Mouse (Mus musculus): ENCODE data around the gene Fmn2.

Gene Fmn2

DNA sequence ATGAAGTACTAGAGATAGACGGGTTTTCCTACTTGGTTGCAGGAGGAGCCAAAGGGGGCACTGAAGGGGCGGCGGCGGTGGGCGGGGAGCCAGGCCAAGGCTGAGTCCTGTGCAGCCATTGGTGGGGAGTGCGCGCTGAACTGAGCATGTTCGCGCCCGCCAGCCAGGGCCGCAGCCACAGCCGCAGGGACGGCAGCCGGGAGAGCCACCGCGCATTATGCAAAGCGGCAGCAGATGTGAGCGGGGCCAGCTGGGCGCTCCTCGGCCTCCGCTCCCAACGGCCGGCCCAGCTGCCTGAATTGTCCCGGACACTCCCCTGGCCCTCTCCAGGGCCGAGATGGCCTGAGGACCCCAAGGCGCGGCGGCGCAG lies at the start of gene Fmn2:
TSS of gene Fmn2 (plus strand) at position 165 of the 370 bp plus-strand sequence.
- peak; percentile 54 for DNase-seq

- DNase-seq = no peak
Observed at GRCm38 (mm10) chr1:174455100-174455499, 46.5 kb upstream of the Fmn2 start.

DNA sequence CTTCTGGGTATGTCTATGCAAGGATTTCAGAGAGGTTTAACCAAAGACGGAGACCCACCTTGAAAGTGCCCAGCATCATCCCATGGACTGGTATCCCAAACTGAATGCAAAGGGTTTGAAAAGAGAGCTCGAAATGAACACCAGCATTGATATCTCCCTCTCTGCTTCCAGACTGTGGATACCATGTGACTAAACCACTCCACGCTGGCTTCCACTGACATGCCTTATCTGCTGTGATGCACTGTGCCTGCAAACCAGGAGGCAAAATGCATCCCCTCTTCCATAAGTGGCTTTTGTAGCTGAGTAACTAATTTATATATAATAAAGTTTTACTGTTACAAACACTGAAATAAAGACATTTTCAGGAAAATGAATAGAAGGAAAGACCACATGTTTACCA lies 36.2 kb upstream of the Fmn2 start:
- DNase-seq = no peak

GRCm38 (mm10) chr1:174466240-174466639 lies 35.4 kb upstream of the Fmn2 start:
- DNase-seq = no peak

GRCm38 (mm10) chr1:174469736-174470135 lies 31.9 kb upstream of the Fmn2 start:
- DNase-seq = peak; percentile 12

GRCm38 (mm10) chr1:174482567-174482966 lies 19.1 kb upstream of the Fmn2 start:
- no peak for DNase-seq

DNA sequence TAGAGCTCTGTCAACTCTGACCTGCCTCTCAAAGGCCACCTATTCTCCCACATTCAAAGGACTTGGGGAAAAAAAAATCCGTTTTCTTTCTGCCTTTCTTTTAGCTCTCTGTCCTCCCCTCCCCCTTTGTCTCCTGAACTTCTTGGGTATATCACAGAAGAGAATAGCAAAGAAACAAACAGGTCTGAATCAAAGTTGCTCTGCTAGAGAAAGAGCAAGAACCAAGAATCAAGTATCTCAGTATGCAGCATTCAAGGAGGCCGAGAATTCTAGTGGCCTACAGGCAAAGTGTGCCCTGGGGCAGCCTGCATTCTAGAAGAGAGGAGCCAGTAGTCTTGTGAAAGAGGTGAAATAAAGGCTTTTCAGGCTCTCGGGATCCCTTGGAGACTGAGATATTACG lies 1.6 kb upstream of the Fmn2 start:
- no peak for DNase-seq

DNA sequence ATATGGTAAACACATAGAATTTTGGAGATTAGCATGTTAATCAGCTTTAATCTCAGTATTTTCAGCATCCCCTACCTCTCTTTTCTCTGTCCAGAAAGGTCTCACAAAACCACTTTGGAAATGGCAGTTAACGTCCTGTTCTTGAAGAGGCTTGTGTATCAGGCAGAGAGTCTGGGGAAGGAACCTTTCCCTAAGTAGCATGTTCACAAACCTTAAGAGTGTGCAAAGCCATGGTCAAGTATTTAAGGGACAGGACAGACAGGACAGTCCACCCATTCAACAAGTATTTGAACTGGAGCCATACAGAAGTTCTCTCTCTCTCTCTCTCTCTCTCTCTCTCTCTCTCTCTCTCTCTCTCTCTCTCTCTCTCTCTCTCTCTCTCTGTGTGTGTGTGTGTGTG lies 614 bp upstream of the Fmn2 start:
- no peak for DNase-seq

DNA sequence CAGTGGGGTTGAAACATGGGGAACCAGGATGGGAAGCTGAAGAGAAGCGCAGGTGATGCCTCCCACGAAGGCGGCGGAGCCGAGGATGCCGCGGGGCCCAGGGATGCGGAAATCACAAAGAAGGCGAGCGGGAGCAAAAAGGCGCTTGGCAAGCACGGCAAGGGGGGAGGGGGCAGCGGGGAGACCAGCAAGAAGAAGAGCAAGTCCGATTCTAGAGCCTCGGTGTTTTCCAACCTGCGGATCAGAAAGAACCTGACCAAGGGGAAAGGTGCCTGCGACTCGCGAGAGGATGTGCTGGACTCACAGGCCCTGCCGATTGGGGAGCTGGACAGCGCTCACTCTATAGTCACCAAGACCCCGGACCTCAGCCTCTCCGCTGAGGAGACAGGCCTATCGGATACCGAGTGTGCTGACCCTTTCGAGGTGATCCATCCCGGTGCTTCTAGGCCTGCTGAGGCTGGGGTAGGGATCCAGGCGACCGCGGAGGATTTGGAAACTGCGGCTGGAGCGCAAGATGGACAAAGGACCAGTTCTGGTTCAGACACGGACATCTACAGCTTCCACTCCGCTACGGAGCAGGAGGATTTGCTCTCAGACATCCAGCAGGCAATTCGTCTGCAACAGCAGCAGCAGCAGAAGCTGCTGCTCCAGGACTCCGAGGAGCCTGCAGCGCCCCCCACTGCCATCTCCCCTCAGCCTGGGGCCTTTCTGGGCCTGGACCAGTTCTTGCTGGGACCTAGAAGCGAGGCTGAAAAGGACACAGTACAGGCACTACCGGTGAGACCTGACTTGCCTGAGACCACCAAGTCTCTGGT lies 613 bp downstream of the Fmn2 start:
- DNase-seq = peak; percentile 4

GRCm38 (mm10) chr1:174502846-174503745 lies 1.5 kb downstream of the Fmn2 start:
- peak; percentile 15 for DNase-seq

GRCm38 (mm10) chr1:174508571-174509110 lies 7.0 kb downstream of the Fmn2 start:
- no peak for DNase-seq

DNA sequence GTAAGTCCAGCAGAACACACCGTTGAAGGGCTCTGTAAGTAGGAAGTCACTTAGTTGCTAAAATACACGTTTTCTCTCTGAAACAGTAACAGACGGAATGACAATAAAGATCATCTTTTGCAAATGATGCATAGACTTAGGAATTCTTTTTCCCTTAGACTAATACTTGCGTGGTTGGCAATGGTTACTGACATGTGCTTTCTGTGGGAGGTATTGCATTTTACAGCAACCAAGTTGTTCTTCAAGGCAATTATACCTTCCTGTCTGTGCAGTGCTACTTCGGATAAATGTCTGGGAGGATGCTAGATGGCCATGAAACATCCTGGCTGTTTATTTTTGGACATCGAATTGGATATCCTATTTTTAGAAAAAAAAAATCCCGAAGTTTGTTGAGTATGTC lies 11.8 kb downstream of the Fmn2 start:
- no peak for DNase-seq

DNA sequence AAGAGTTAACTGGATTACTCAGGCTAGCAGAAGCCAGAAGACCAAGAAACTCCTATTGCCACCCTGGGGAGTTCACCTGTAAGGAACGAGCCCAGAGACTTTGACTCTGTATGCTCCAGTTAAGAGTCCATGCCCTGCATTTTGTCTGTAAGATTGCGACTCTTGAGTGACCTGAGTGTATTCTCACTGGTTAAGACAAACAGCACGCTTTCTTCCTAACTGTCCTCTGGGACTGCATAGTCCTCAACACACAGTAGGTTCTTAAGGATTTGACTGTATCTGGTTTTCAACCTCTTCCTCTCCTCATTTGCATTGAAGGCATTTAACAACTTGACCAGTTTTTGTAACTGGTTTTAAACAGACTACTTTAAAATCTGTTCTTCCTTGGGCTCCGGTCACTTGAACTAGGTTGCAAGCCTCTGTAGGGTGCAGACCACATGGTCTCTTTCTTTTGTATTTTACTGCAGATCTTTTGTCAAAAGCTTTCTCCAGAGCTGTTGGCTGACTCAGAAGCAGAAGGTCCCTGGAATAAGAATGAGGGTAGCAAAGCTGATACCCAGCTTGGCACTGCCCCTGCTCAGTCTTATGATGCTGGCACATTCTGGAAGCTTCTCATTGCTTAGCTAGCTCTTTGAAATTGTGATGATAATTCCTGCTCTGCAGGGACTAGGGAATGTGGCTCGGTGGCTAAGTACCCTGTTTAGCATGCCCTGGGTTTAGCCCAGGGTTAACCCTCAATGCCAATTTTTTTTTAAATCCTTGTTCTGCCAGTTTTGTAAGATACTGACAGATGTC lies 20.5 kb downstream of the Fmn2 start:
- DNase-seq = no peak

- no peak for DNase-seq
Observed at GRCm38 (mm10) chr1:174522809-174523511, 21.3 kb downstream of the Fmn2 start.

DNA sequence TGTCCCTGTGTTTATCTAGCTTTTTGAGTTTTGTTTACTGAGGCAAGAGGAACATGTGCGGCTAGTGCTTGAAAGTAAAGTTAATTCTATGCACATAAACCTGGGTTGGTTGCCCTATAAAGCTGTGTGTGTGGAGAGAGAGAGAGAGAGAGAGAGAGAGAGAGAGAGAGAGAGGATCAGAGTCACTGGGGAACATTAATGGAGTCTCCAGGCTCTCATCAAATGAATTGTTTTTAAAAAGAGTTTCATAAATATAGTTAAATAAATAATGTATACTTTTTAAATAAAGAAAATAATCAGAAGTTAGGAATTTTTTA lies 21.8 kb downstream of the Fmn2 start:
- DNase-seq = no peak

DNA sequence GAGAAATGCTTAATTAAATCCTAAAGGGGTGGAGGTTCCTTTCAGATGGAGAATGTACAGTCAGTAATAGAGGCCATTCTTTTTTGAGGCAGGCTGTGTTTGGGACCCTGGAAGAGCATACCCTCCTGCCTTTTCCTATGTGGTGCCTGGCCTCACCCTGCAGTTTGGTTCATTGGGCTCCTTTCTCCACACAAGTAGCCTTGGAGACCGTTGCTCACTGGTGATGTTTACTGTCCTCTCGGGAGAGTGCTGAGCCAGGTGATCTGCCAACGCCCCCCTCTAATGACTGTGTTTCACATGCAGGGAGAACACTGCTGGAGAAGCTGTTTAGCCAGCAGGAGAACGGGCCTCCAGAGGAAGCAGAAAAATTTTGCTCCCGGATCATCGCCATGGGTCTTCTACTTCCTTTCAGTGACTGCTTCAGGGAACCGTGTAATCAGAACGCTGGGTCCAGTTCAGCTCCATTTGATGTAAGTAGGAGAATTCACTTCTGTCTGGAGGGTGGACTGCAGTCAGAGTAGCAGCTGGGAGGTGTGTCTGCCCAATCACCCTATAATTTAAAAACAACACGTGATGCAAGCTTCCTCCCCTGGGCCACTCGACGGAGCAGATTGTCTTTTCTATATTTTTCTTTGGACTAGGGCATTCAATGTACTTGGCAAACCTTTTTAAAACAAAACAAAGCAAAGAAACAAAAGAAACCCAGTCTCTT lies 35.3 kb downstream of the Fmn2 start:
- no peak for DNase-seq

GRCm38 (mm10) chr1:174537491-174537890 lies 35.9 kb downstream of the Fmn2 start:
- DNase-seq = no peak

- no peak for DNase-seq
Observed at GRCm38 (mm10) chr1:174548291-174548690, 46.7 kb downstream of the Fmn2 start.

- DNase-seq = peak; percentile 21
Observed at GRCm38 (mm10) chr1:174553272-174554007, 51.8 kb downstream of the Fmn2 start.

DNA sequence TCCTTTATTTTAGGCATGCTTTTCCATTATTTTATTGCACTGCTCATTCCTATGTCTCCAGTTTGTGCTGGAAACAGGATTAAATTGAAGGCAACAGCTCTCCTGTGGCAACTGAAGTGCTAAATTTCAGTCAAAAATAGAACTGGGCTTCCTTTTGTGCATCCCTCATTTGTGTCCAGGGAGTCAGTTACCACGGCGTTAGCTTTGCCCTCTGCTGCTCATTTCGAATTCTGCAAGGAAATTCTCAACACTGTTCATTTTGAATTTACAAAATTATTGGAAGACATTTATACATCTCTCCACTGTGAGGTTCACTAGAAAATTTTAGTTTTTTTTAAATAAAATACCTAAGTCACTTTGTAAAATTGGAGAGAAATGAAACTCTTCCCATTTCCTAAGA lies 53.8 kb downstream of the Fmn2 start:
- no peak for DNase-seq

DNA sequence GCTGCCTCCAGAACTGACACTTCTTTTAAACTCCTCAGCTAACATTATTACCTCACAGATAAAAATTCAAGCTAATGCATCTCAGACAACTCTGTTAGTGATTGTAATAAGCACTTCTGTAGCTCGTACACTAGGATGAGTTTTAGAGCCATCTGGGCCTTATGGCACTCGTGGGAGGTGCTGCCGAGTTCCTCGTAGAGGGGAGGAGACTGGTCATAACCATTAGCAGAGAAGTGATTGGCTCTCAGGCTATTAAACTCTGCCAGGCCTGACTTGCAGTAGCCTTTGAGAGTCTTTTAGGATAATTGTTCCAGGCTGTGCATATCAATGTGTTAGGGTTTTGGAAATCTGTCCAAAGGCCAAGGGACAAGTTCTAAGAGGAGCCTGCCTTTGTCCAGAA lies 55.6 kb downstream of the Fmn2 start:
- no peak for DNase-seq
